Mouse (Mus musculus) liver, embryonic 14.5 days (tissue): ENCODE measurements at regions not wholly inside any gene's neighbourhood (a gene's known extent, or its start where the extent isn't known, plus 50 kb on each side); places are given as distances from the start of the nearest gene placed in this dataset.

ENCODE experiments used
- ATAC-seq: fragments of 200-750 bp; cut with Nextera tagmentation; 2 replicates; pipeline ENCODE4 v1.8.0; 2017; ENCODE audit warnings: moderate number of reproducible peaks, mild to moderate bottlenecking, moderate library complexity; ENCODE audit not compliant: insufficient read depth
- DNase-seq, 3 experiments: peaks; one replicate each; pipeline ENCODE4 v3.0.0-alpha.2; 2012 to 2013; ENCODE audit warnings: low read depth in 3 of 3, low spot score in 3 of 3
- H3K27ac ChIP-seq: fragments of 300-500 bp; sonication (generic); 2 replicates; pipeline ENCODE4 v1.5.1; 2014; ENCODE audit warnings: moderate library complexity, mild to moderate bottlenecking, control low read depth, inconsistent platforms
- H3K27me3 ChIP-seq: fragments of 300-500 bp; sonication (generic); 2 replicates; pipeline ENCODE4 v1.6.1; 2014; ENCODE audit warnings: mild to moderate bottlenecking, low read length, moderate library complexity; ENCODE audit not compliant: control insufficient read depth, insufficient read depth
- H3K36me3 ChIP-seq: fragments of 300-500 bp; sonication (generic); replicated peaks from 2 replicates; pipeline ENCODE4 v1.6.1; 2014; ENCODE audit warnings: low read depth; ENCODE audit not compliant: control insufficient read depth, insufficient read depth
- H3K4me1 ChIP-seq, 2 experiments: fragments of 200-500 bp in 1 of 2; fragments of 300-500 bp in 1 of 2; sonication (generic) in 1 of 2; replicated peaks; 2 replicates each; pipeline ENCODE4 v1.6.1; 2012 to 2014; ENCODE audit warnings: antibody characterized with exemption in 1 of 2, inconsistent platforms in 1 of 2, low read length in 1 of 2; ENCODE audit not compliant: control insufficient read depth in 2 of 2, insufficient read depth in 2 of 2
- H3K4me2 ChIP-seq: fragments of 300-500 bp; sonication (generic); 2 replicates; pipeline ENCODE4 v1.6.1; 2014; ENCODE audit warnings: low read depth, mild to moderate bottlenecking, control low read depth, moderate library complexity
- H3K4me3 ChIP-seq, 2 experiments: fragments of 200-500 bp in 1 of 2; fragments of 300-500 bp in 1 of 2; sonication (generic) in 1 of 2; 2 replicates each; pipeline ENCODE4 v1.5.1; 2012 to 2014; ENCODE audit warnings: low read depth in 2 of 2, low read length in 2 of 2, mild to moderate bottlenecking in 2 of 2, control low read depth in 1 of 2, inconsistent platforms in 1 of 2, moderate library complexity in 1 of 2; ENCODE audit not compliant: insufficient read depth in 1 of 2
- H3K9ac ChIP-seq: fragments of 300-500 bp; sonication (generic); replicated peaks from 2 replicates; pipeline ENCODE4 v1.6.1; 2014; ENCODE audit warnings: mild to moderate bottlenecking, control low read depth, moderate library complexity
- H3K9me3 ChIP-seq: fragments of 300-500 bp; sonication (generic); 2 replicates; pipeline ENCODE4 v1.6.1; 2016; ENCODE audit warnings: low read length, mixed read lengths; ENCODE audit not compliant: control insufficient read depth
- CTCF ChIP-seq: IDR thresholded peaks from 2 replicates; pipeline ENCODE4 v1.5.1; 2016; ENCODE audit warnings: antibody characterized with exemption, low read depth, control low read depth
- EP300 ChIP-seq: IDR thresholded peaks from 2 replicates; pipeline ENCODE4 v1.6.1; 2016; ENCODE audit warnings: antibody characterized with exemption, low read depth
- WGBS: fragments of 180-500 bp; shearing (Covaris S2); extraction: QIAGEN DNeasy Blood & Tissue Kit; methylation state at CpG from one replicate; pipeline ENCODE4 v1.1.7; 2014; ENCODE audit not compliant: insufficient replicate concordance; 5-methylcytosine and 5-hydroxymethylcytosine counted together

DNA sequence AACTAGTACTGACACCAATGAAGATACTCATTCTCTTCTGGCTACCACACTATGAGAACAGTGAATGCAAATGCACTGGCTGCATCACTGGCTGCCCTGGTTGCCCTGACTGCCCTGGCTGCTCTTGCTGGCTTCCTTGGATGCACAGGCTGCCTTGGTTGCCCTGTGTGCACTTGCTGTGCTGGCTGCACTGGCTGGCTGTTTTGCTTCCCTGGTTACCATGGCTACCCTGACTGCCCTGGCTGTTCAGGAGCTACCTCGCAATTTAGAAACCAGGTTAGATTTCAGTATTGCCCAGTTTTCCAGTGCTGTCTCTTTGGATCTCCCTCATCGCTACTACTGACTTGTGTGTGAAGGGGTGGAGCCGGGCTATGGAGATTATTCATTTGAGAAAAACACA, 175.7 kb downstream of the Fat4 start:
- no peak overlapping the region for H3K27ac ChIP-seq
- DNase-seq (no peak), ATAC-seq (no peak)
- H3K27me3 ChIP-seq = no peaks in the 10 kb centered on the region
- whole genome bisulfite sequencing = 65% methylated on average over 3 of the region's 3 CpGs
- TF ChIP-seq EP300 (no peak), CTCF (no peak)
- no peak overlapping the region for H3K4me3 ChIP-seq
- H3K4me1 ChIP-seq = no peaks in the 10 kb centered on the region
- H3K9ac ChIP-seq = no peak overlapping the region
- H3K4me2 ChIP-seq = no peak overlapping the region
- no peaks in the 10 kb centered on the region for H3K9me3 ChIP-seq
- no peaks in the 10 kb centered on the region for H3K36me3 ChIP-seq

DNA sequence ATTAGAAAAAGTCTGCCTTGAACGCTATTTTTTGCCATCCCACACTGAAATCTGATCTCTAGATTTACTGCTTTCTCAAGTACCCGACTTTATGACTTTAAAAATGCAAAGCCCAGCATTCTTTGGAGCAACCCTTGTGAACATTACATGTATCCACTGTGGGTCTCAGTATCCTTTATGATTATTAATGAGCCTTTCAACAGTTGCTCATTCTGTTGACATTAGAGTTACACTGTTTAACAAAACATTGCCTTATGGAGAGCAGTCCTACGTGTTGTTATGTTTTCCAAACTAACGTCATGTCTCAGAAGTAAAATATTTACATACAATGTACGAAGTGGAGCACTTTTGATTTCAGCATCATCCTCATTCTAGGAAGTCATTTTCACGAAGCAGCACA, 178.7 kb downstream of the Fat4 start:
- H3K36me3 ChIP-seq = no peaks in the 10 kb centered on the region
- no peaks in the 10 kb centered on the region for H3K4me1 ChIP-seq
- TF ChIP-seq CTCF (no peak), EP300 (no peak)
- 54% methylated on average over 6 of the region's 6 CpGs for WGBS
- ATAC-seq (no peak), DNase-seq (no peak)
- H3K4me3 ChIP-seq = no peak overlapping the region
- no peaks in the 10 kb centered on the region for H3K27me3 ChIP-seq
- H3K27ac ChIP-seq = no peak overlapping the region
- H3K4me2 ChIP-seq = no peak overlapping the region
- no peaks in the 10 kb centered on the region for H3K9me3 ChIP-seq
- H3K9ac ChIP-seq = no peak overlapping the region

DNA sequence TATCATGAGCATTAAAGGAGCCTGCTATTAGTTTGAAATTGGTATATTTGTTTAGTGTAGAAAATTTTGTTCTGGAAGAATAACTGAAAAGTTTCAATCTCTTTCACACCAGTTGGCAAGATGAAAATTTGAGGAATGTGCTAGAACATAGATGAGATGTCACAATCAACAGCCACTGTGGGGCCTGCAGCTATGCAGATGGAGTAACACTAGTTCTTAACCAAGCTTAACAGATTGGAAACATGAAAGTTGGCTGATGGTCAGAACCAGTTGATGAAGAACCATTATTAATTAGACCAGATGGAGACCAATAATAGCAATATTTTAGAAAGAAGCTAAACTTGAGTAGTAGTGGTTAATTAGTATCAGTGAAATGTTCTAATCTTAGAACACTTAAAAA, 182.3 kb downstream of the Fat4 start:
- ATAC-seq (no peak), DNase-seq (no peak)
- H3K27ac ChIP-seq = no peak overlapping the region
- no peaks in the 10 kb centered on the region for H3K27me3 ChIP-seq
- no peak overlapping the region for H3K4me3 ChIP-seq
- no peak overlapping the region for H3K9ac ChIP-seq
- H3K4me2 ChIP-seq = no peak overlapping the region
- no peaks in the 10 kb centered on the region for H3K4me1 ChIP-seq
- H3K36me3 ChIP-seq = no peaks in the 10 kb centered on the region
- no peaks in the 10 kb centered on the region for H3K9me3 ChIP-seq
- no peak for TF ChIP-seq EP300
- no peak for TF ChIP-seq CTCF

- H3K4me2 ChIP-seq = no peak overlapping the region
- no peaks in the 10 kb centered on the region for H3K27me3 ChIP-seq
- no peaks in the 10 kb centered on the region for H3K4me1 ChIP-seq
- ATAC-seq (no peak), DNase-seq (no peak)
- no peak overlapping the region for H3K4me3 ChIP-seq
- H3K9me3 ChIP-seq = no peaks in the 10 kb centered on the region
- WGBS = 57% methylated on average over 4 of the region's 4 CpGs
- no peak overlapping the region for H3K27ac ChIP-seq
- no peaks in the 10 kb centered on the region for H3K36me3 ChIP-seq
- no peak for TF ChIP-seq EP300
- TF ChIP-seq CTCF = no peak
- H3K9ac ChIP-seq = no peak overlapping the region
Measured at GRCm38 (mm10) chr3:39082678-39083270, 196.0 kb downstream of the Fat4 start.

DNA sequence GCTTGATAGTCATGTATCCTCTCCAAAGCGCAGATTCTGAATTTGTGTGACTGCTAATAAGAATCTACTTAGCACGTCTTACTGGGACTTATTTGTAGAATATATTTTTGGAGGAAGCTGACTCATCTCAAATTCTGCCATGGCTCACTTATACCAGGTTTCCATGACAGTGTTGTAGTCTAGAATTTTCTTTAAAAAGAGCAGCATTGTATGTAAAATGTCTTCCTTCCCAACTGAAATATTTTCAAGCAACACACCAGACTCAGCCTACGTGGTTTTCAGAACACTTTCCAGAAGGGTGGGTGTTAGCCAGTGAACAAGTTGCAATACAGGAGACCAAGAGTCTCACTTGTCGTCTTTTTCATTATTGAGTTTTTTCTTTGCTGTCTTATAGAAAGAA, 202.2 kb downstream of the Fat4 start:
- Histone ChIP-seq H3K4me2 (no peak overlapping the region), H3K27me3 (no peaks in the 10 kb centered on the region), H3K4me1 (no peaks in the 10 kb centered on the region), H3K9ac (no peak overlapping the region), H3K4me3 (no peak overlapping the region), H3K27ac (no peak overlapping the region), H3K36me3 (no peaks in the 10 kb centered on the region), H3K9me3 (no peaks in the 10 kb centered on the region)
- TF ChIP-seq CTCF (no peak), EP300 (no peak)
- ATAC-seq = no peak
- WGBS = 60% methylated on average over 4 of the region's 4 CpGs
- no peak for DNase-seq

GRCm38 (mm10) chr3:39102324-39102723, 215.6 kb downstream of the Fat4 start:
- Histone ChIP-seq H3K9me3 (no peaks in the 10 kb centered on the region), H3K27ac (no peak overlapping the region), H3K27me3 (no peaks in the 10 kb centered on the region), H3K4me3 (no peak overlapping the region), H3K9ac (no peak overlapping the region), H3K36me3 (no peaks in the 10 kb centered on the region), H3K4me2 (no peak overlapping the region), H3K4me1 (no peaks in the 10 kb centered on the region)
- TF ChIP-seq CTCF = no peak
- TF ChIP-seq EP300 = no peak
- no peak for DNase-seq
- no peak for ATAC-seq
- 52% methylated on average over 3 of the region's 3 CpGs for WGBS
